8 mouse cellular contexts compared by ENCODE assay signal in the genomic region with DNA sequence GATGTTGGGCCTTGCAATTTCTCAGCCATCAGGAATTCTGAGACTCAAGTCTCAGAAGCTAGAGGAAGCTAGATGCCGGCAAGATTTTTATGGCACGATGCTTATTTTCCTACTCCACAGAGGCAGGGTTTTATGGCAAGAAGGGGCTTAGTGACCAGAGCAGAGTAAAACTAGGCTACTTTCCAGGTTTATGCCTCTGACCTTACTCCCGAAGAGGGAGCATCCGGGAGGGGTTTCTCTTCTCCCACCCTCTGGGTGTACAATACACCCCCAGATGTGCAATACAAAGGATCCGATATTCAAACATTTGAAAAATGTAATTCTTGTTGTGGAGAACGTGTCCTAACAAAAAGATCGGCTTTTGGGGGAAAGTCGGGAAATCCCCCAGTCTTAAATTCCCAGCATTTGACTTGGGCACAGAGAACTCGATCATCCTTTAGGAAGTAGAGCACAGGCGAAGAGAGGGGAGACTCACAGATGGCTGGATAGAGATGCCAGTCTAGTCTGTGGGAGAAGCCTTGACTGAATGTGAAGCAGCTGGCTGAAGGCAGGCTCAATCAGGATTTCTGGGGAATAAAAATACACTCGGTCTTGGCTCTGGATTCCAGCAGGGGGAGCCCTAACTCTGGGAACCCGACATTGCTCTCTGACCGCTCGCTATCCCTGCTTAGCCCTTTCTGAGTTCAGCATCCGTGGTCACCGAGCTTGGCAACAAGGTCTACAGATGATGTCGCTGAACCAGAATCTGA. TPM values are rescaled to one million over a fixed set of nuclear protein-coding genes. Genes with fewer than 3 reads are reported as not detected.
A peak's percentile ranks its signal among the peaks of the same experiment; 100 is the strongest.
DNase-seq lines count a peak whose midpoint lies in the region; ATAC-seq lines count a peak whose summit lies in the region.

No protein-coding gene starts in this region.

- DNase-seq in adrenal gland, adult (ENCODE audit: inconsistent age in 2 of 2, low spot score in 1 of 2): peak; percentile 80 to 92
- peak; percentile 85 to 89 for DNase-seq in cerebellum, postnatal 25 days
- DNase-seq in frontal cortex, postnatal 25 days (ENCODE audit: low spot score in 2 of 2): peak; percentile 75 to 84
- peak; percentile 82 to 84 for DNase-seq in layer of hippocampus, postnatal 36 days
- DNase-seq in lung, postnatal 4 days: peak; percentile 79 to 86
- DNase-seq in right cerebral cortex, adult 2 months (ENCODE audit: low spot score in 2 of 2): peak; percentile 91 to 92

- H3K27ac ChIP-seq in hindbrain, embryonic 16.5 days (ENCODE audit: low read depth, low read length): no peak overlapping the region

- 15% methylated on average over 17 of the region's 17 CpGs for WGBS in hindbrain, embryonic 16.5 days

- peak overlapping the region; percentile 47 for H3K4me2 ChIP-seq in hindbrain, embryonic 16.5 days (ENCODE audit: low read length)

- peak; percentile 84 for ATAC-seq in hindbrain, embryonic 16.5 days
- no peak for ATAC-seq in erythroid progenitor cell, adult 5-6 weeks (replicated peaks; ENCODE audit: low FRiP score, poor library complexity, severe bottlenecking)

- H3K9ac ChIP-seq in hindbrain, embryonic 16.5 days (ENCODE audit: low read depth, low read length): peak overlapping the region; percentile 27; the same call in 1 of the 2 replicates

- no peaks in the 10 kb centered on the region for H3K36me3 ChIP-seq in hindbrain, embryonic 16.5 days (ENCODE audit: control insufficient read depth, insufficient read depth, low read length)

- no peaks in the 10 kb centered on the region; the same call in 1 of the 2 replicates for H3K4me1 ChIP-seq in hindbrain, embryonic 16.5 days (ENCODE audit: control insufficient read depth, insufficient read depth, low read depth, low read length)

- H3K27me3 ChIP-seq in hindbrain, embryonic 16.5 days (replicated peaks; ENCODE audit: control insufficient read depth, insufficient read depth, low read length): peaks cover 9% of the 10 kb centered on the region

- no peaks in the 10 kb centered on the region for H3K9me3 ChIP-seq in hindbrain, embryonic 16.5 days (ENCODE audit: control insufficient read depth, low read length)

- H3K4me3 ChIP-seq in hindbrain, embryonic 16.5 days (ENCODE audit: low read length): peak overlapping the region; percentile 19; the same call in 1 of the 2 replicates

RNA-seq across cellular contexts. Expression of a gene that starts 40.2 kb away (rescaled TPM):
- polyA plus RNA-seq in hindbrain, embryonic 16.5 days (2015; fragmentation: Nextera tagmentation; extraction: Ambion mirVana): 17.3 and 22.1 TPM in 2 replicates
- 1 to 10 TPM; 6.3 to 6.7 TPM for total RNA-seq in layer of hippocampus, postnatal 36 days (2021)
- total RNA-seq in erythroid progenitor cell, adult 5-6 weeks (2015; ENCODE audit: low replicate concordance): 23.1 and 27.7 TPM in 2 replicates
- 26.1 and 31.8 TPM in 2 replicates for total RNA-seq in erythroid progenitor cell, adult 5-6 weeks (2017; ENCODE audit: low replicate concordance)
